Mouse (Mus musculus): ENCODE results near the gene Slc22a18. TPM values are rescaled to one million over a fixed set of nuclear protein-coding genes. Genes with fewer than 3 reads are reported as not detected.

The Slc22a18 gene
- polyA plus RNA-seq, 1 experiment from 2014 or later: 1.1 TPM

- no peaks in the 10 kb centered on the region for H3K27me3 ChIP-seq (ENCODE audit: control insufficient read depth, insufficient read depth, low read length)
- whole genome bisulfite sequencing: 58% methylated on average over 2 of the region's 2 CpGs
- H3K4me2 ChIP-seq (ENCODE audit: low read length): peak overlapping the region; percentile 64; the same call in 1 of the 2 replicates
- no peak overlapping the region for H3K9ac ChIP-seq (ENCODE audit: low read length)
- no peak overlapping the region for H3K4me3 ChIP-seq (ENCODE audit: control insufficient read depth in 1 of 2, insufficient read depth in 1 of 2, low read depth in 1 of 2, low read length in 2 of 2)
- H3K4me1 ChIP-seq (ENCODE audit: control insufficient read depth in 2 of 2, insufficient read depth in 2 of 2, low read length in 2 of 2): peaks cover 2 to 27% of the 10 kb centered on the region in 2 experiments; a peak in 3 of 4 replicates
- no peaks in the 10 kb centered on the region for H3K9me3 ChIP-seq (ENCODE audit: control insufficient read depth, low read length)
- ATAC-seq (ENCODE audit: insufficient number of reproducible peaks, insufficient read depth, low FRiP score, low read depth): no peak
- H3K36me3 ChIP-seq (ENCODE audit: control insufficient read depth, insufficient read depth, low read length): peaks cover 13% of the 10 kb centered on the region; the same call in 1 of the 2 replicates
- H3K27ac ChIP-seq (replicated peaks in 1 of 2; ENCODE audit: control insufficient read depth in 1 of 2, insufficient read depth in 1 of 2, low read depth in 2 of 2, low read length in 2 of 2): no peak overlapping the region
These were observed 73.0 kb downstream of the Slc22a18 start for GRCm38 (mm10) chr7:143546554-143546953.

- Histone ChIP-seq H3K4me3 (ENCODE audit: control insufficient read depth in 1 of 2, insufficient read depth in 1 of 2, low read depth in 1 of 2, low read length in 2 of 2) (peak overlapping the region; percentile 89 to 96), H3K4me2 (ENCODE audit: low read length) (peak overlapping the region; percentile 64), H3K36me3 (ENCODE audit: control insufficient read depth, insufficient read depth, low read length) (peaks cover 13% of the 10 kb centered on the region; the same call in 1 of the 2 replicates), H3K27ac (replicated peaks in 1 of 2; ENCODE audit: control insufficient read depth in 1 of 2, insufficient read depth in 1 of 2, low read depth in 2 of 2, low read length in 2 of 2) (peak overlapping the region; percentile 83 to 93), H3K9me3 (ENCODE audit: control insufficient read depth, low read length) (no peaks in the 10 kb centered on the region), H3K9ac (ENCODE audit: low read length) (peak overlapping the region; percentile 95), H3K27me3 (ENCODE audit: control insufficient read depth, insufficient read depth, low read length) (no peaks in the 10 kb centered on the region), H3K4me1 (ENCODE audit: control insufficient read depth in 2 of 2, insufficient read depth in 2 of 2, low read length in 2 of 2) (peaks cover 2 to 19% of the 10 kb centered on the region in 2 experiments; a peak in 3 of 4 replicates)
- peak; percentile 76 for ATAC-seq (ENCODE audit: insufficient number of reproducible peaks, insufficient read depth, low FRiP score, low read depth)
- under 1% methylated on average over 52 of the region's 63 CpGs for WGBS
These were observed 74.9 kb downstream of the Slc22a18 start for GRCm38 (mm10) chr7:143548231-143548961.

Other genes starting within 250 kb of the Slc22a18 start
- gene Cdkn1c, start 12.7 kb upstream of the Slc22a18 start, polyA plus RNA-seq (2014; fragmentation: Nextera tagmentation; extraction: Ambion mirVana): 614 and 794 TPM in 2 replicates
- 0.46 and 0.63 TPM in 2 replicates for gene Phlda2, start 29.4 kb downstream of the Slc22a18 start, polyA plus RNA-seq (2014; fragmentation: Nextera tagmentation; extraction: Ambion mirVana)
- 108 and 114 TPM in 2 replicates for gene Nap1l4, start 75.4 kb downstream of the Slc22a18 start, polyA plus RNA-seq (2014; fragmentation: Nextera tagmentation; extraction: Ambion mirVana)
- gene Cars, start 126.4 kb downstream of the Slc22a18 start, polyA plus RNA-seq (2014; fragmentation: Nextera tagmentation; extraction: Ambion mirVana): 24.3 and 24.5 TPM in 2 replicates
- gene Tnfrsf26, start 155.0 kb downstream of the Slc22a18 start, polyA plus RNA-seq (2014; fragmentation: Nextera tagmentation; extraction: Ambion mirVana): 0.63 and 0.80 TPM in 2 replicates
- 4.0 and 4.6 TPM in 2 replicates for gene Tnfrsf22, start 175.9 kb downstream of the Slc22a18 start, polyA plus RNA-seq (2014; fragmentation: Nextera tagmentation; extraction: Ambion mirVana)
- 1.3 and 2.2 TPM in 2 replicates for gene Tnfrsf23, start 212.1 kb downstream of the Slc22a18 start, polyA plus RNA-seq (2014; fragmentation: Nextera tagmentation; extraction: Ambion mirVana)

Data from heart, embryonic 14.5 days (tissue).